Mouse (Mus musculus) kidney, postnatal 4 days (tissue): ENCODE data around the gene Nat9.
A peak's percentile ranks its signal among the peaks of the same experiment; 100 is the strongest.

ENCODE experiments used
- DNase-seq, 2 experiments: peaks; one replicate each; pipeline ENCODE4 v3.0.0; 2021; ENCODE audit warnings: mixed read lengths in 2 of 2

Gene Nat9

GRCm38 (mm10) chr11:115151755-115152429 lies 35.8 kb downstream of the Nat9 start:
- peak; percentile 83 to 84 for DNase-seq

GRCm38 (mm10) chr11:115150741-115151254 lies 36.9 kb downstream of the Nat9 start:
- no peak for DNase-seq

GRCm38 (mm10) chr11:115147813-115148212 lies 39.8 kb downstream of the Nat9 start:
- no peak for DNase-seq

GRCm38 (mm10) chr11:115141970-115142369 lies 45.7 kb downstream of the Nat9 start:
- no peak for DNase-seq

GRCm38 (mm10) chr11:115138597-115139262 lies 48.9 kb downstream of the Nat9 start:
- DNase-seq = no peak

GRCm38 (mm10) chr11:115133800-115134199 lies 53.9 kb downstream of the Nat9 start, which contains the start of gene Cd300lf:
TSS of gene Cd300lf (minus strand) at chr11:115133992.
- no peak for DNase-seq
